Mouse (Mus musculus): ENCODE measurements at regions not wholly inside any gene's neighbourhood (a gene's known extent, or its start where the extent isn't known, plus 50 kb on each side); places are given as distances from the start of the nearest gene placed in this dataset.
A peak's percentile ranks its signal among the peaks of the same experiment; 100 is the strongest.

DNA sequence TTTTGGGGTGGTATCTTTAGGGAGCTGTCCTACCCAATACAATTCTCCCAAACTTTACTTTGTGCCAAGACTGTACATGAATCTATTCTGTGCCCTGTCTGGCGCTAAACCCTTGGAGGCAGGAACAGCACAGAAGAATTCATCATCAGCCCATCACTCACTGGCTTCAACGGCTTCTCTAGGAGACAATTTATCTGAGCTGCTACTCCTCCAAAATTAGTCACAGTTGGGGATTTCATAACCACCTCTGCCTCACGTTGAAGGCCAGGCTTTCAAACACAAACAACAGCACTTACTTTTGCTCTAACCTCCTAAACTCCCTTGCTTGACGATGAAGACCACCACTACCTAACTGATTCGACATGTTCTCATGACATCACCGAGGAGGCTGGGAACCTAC lies 95.1 kb upstream of the E2f7 start:
- DNase-seq: no peak
- intact Hi-C loops (cut with DNase I): loop anchor here (5.0 kb wide), 1 partner anchor 728 kb away; no protein-coding TSS in a partner anchor

DNA sequence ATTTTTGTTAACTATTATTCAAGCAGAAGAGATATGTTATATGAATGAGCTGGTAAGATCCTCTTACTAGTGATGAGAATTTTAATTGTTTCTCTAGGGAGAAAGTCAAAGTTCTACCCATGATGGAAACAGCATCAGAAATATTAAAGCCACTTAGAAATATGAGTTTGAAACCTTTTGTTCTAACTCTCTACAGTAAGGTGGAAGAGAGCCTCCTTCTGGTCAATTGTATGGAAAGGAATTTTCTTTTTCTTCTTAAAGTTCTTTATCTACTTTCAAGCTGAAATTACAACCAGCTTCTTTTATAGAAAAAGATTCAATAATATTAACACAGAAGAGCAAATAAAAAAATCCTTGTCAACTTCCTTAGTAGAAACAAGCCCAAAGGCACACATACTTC lies 94.4 kb upstream of the E2f7 start:
- DNase-seq: no peak
- intact Hi-C loops (cut with DNase I): loop anchor here (5.0 kb wide), 1 partner anchor 729 kb away; no protein-coding TSS in a partner anchor

DNA sequence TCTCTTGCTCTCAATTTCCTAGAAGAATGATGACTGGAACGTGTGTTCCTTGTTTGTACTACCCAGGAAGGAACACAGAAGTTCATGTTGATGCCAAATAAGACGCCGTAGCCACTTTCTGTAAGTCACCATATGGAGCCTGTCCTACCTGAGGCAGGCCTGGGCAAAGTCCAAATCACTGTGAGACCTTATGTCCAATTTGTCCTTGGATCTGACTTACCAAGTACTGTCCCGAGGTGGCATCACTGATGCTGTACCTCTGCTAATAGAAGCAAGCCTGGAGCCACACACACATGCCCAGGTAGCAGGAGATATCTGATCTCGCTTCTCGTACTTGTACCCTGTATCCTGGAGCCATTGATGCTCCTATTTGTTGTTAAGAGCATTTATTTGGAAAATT lies 91.2 kb upstream of the E2f7 start:
- DNase-seq: peak; percentile 24
- intact Hi-C loops (cut with DNase I): loop anchor here (5.0 kb wide), 1 partner anchor 732 kb away; no protein-coding TSS in a partner anchor

DNA sequence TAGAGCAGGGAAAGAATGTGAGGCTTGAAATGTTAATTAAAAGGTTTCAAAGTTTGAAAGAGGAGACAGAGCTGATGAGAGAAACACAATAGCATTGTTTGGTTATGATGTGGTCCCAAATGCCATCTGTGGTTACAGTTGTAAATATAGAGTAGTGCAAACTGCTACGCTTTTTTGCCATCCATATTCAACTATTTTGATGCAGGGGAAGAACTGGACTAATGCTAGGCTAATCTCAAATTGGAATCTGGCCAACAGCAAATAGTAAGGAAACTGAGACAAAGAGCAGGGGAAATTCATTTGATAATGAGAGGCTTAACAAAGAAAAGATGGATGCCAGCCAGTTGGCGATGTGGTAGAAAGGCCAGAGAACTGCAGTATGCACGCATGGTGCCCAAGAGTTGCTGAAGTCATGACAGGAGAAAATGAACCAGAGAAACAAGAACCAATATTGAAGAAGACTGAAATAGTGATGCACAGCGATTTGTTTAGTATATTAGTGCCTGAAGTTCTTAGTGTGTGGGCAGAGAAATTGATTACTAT lies 87.0 kb upstream of the E2f7 start:
- intact Hi-C loops (cut with DNase I): no loop called here

DNA sequence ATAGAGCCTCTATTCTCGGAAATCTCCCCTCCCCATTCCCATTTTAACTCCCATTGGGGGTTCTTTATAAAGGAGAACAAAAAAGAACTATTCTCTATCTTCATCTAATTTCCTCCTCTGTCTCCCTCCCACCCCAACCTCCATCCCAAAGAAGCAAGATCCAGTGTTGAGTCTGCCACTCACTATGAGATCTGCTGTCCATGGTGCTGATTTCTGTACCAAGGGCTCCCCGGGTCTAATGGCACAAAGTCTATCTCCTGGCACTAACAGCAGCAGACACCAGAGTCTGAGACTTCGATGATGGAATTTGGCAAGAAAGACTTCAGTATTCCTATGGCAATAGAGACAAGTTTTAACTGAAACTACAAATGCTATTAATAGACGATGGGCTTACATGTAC lies 68.7 kb upstream of the E2f7 start:
- DNase-seq: peak; percentile 11

More for the DNA sequence above, 87.0 kb upstream of the E2f7 start:
- DNase-seq: no peak

More for the DNA sequence above, 68.7 kb upstream of the E2f7 start:
- intact Hi-C loops (cut with DNase I): no loop called here
